Mouse (Mus musculus) lung, postnatal 36 days (tissue): ENCODE data around the gene Gpr107.
"Not testable (repeated sequence)": the region's sequence is repeated elsewhere in the genome, so short reads cannot be mapped to it uniquely, and the experiment has no call there.

Source experiments
- DNase-seq: peaks from one replicate; pipeline ENCODE4 v3.0.0; 2022; ENCODE audit warnings: mixed read lengths

Gene Gpr107

DNA sequence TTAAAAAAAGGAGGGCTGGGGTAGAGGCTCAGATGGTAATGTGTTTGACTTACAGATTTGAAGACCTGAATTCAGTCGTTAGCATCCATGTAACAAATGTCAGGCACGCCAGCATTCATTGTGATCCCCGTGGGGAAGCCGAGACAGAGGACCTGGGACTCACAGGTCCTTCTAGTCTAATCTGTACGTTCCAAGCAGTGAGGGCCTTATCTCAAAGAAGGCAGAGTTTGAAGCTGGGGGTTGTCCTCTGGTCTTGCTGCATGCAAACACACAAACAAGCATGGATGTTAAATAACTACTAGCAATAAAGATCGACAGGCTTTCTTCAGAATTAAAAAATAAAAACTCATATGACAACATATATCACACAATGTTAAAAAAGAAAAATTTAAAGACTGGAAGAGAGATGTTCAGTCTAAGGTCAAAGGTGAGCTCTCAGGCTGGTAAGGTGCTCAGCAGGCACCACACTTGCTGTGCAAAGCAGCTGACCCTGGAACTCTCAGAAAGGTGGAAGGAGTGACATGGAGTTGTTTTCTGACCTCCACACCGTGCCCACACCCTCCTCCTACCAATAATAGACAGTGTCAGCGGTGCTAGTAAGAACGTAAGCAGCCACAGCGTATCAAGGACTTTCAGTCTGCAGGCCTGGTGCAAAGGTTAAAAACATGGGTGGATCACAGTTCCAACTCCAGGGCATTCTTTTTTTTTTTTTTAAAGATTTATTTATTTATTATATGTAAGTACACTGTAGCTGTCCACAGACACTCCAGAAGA, 8.2 kb downstream of the Gpr107 start:
- no peak for DNase-seq

- no peak for DNase-seq
These were observed 9.5 kb downstream of the Gpr107 start for GRCm38 (mm10) chr2:31161620-31162019.

GRCm38 (mm10) chr2:31163361-31164118, 11.4 kb downstream of the Gpr107 start:
- DNase-seq, result no peak

- DNase-seq, result peak; percentile 48
These were observed 12.8 kb downstream of the Gpr107 start for GRCm38 (mm10) chr2:31164841-31165455.

- no peak for DNase-seq
These were observed 13.4 kb downstream of the Gpr107 start for GRCm38 (mm10) chr2:31165529-31165928.

DNA sequence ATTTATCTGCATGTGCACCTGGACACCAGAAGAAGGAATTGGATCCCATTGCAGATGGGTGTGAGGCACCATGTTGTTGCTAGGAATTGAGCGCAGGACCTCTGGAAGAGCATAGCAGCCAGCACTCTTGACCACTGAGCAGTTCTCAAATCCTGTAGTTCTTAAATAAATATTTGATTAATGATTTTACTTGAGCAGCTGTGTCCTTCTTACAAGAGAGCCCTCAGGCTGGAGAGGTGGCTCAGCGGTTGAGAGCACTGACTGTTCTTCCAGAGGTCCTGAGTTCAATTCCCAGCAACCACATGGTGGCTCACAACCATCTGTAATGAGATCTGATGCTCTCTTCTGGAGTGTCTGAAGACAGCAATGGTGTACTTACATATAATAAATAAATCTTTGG, 15.5 kb downstream of the Gpr107 start:
- DNase-seq, result peak; percentile 62

- no peak for DNase-seq
These were observed 16.9 kb downstream of the Gpr107 start for GRCm38 (mm10) chr2:31169001-31169400.

DNA sequence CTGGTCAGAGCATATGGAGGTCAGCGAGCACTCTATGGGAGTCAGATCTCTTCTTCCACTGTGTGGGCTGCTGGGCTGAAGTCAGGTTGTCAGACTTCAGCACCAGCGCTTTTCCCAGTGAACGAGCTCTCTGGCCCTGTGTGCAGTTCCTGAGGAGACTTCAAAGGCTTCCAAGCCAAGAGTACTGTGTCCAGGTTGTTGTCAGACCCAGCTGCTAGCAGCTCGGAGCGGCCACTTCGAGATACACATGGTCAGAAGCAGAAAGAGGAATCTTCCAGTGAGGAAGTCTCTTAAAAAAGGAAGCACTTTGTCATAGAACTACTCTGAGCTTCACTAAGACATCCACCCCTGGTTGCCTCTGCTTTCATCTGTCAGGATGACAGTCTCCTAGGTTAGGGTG, 18.0 kb downstream of the Gpr107 start:
- DNase-seq, result no peak

DNA sequence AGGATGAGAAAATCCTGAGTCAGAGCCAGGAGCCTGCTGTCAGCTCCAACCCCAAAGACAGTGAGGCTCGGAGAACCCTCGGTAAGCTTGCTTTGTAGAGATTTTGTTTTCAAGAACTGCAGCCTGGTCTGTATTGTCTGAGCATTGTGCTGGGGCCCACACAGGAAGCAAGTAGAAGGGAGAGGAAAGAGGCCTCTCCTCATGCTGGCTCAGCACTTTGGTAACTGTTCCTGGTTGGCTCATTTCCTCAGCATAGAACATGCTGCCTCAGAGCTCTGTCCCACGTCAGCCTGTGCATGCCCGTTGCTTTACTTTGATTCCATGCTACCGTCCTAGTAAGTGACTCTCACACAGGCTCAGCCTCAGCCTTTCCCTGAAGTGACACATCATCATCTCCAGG, 19.9 kb downstream of the Gpr107 start:
- DNase-seq, result no peak

- DNase-seq, result no peak
These were observed 20.4 kb downstream of the Gpr107 start for GRCm38 (mm10) chr2:31172536-31172935.

DNA sequence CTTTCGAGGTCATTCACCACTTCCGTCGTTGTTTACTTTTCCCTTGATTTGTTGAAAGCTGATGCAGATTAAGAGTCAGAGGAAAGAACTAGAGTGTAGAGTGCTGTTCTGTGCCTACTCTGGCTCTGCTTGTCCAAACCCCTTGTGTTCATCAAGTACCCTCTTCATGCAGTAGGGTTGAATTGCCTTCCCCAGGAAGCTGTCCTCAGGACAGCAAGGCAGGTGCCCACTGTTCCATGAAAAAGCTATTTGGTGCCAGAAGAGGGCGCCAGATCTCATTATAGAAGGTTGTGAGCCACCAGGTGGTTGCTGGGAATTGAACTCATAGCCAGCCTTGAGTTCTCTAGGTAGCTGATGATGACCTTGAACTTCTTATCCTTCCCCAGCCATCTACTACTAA, 21.2 kb downstream of the Gpr107 start:
- peak; percentile 71 for DNase-seq

DNA sequence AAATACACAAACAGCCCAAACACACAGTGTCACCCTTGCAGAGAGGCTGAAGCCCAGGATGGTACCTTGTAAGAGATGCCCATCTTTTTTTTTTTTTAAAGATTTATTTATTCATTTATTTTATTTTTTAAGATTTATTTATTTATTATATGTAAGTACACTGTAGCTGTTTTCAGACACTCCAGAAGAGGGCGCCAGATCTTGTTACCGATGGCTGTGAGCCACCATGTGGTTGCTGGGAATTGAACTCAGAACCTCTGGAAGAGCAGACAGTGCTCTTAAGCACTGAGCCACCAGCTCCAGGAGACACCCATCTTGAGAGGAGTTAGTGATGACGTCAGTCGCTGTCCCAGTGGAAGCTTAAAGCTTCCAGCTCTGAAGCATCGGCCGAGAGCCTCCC, 26.5 kb downstream of the Gpr107 start:
- not testable (repeated sequence) for DNase-seq

GRCm38 (mm10) chr2:31179471-31179870, 27.4 kb downstream of the Gpr107 start:
- no peak for DNase-seq

GRCm38 (mm10) chr2:31180081-31180551, 28.0 kb downstream of the Gpr107 start:
- DNase-seq, result no peak

DNA sequence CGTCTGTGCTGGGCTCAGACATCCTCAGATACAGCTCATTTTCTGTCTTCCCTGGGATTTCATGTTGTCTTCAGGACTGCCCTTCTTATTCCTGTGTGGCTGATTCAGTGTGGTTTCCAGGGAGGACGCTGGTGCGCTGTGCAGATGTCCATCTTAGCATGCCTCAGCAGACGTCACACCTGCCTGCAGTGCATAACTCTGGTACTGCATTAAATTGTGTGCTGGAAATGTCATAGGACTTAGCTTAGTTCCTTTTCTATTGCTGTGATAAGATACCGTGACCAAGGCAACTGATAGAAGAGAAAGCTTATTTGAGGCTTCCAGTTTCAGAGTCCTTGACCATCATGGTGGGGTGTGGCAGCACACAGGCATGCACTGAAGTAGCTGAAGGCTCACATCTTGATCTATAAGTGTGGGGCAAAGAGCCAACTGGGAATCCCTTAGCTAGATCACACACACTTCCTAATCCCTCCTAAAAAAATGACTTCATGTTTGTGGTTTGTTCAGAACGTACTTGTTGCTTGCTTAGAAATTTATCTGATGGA, 30.7 kb downstream of the Gpr107 start:
- no peak for DNase-seq

GRCm38 (mm10) chr2:31183830-31184229, 31.7 kb downstream of the Gpr107 start:
- no peak for DNase-seq

GRCm38 (mm10) chr2:31188691-31189090, 36.6 kb downstream of the Gpr107 start:
- no peak for DNase-seq

DNA sequence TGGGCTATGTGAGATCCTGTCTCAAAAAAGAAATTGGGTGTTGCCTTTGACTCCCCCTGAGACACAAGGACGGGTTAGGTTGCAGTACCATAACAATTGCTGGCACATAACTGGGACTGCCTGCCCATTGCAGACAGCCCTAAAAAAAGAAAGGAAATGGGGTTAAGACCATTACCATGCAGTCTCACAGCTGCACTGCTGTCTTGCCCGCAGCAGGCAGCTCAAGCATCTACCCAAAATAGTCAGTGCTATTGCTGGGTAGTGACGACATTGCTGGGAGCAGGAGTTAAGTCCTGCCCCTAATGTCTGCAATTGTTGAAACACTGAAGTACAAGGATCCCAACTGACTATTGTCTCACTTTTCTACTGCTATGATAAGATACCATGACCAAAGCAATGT, 37.5 kb downstream of the Gpr107 start:
- no peak for DNase-seq

DNA sequence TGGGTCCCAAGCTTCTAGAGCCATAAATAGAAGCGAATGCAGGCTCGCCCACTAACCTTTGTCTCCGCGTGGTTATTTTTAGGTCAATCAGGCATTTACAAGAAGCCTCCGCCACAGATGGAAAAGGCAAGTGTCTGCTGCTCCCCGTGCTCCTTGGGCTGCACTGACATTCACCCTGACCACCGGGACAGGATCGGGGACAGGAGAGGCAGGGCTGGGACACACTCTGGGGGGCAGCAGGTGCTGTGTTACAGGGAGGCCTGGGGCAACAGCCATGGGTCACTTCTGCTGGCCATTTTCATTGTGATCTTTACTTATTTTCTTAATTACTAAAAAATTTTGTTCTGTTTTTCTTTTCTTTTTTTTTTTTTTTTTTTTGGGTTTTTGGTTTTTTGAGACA, 39.6 kb downstream of the Gpr107 start:
- DNase-seq, result no peak

DNA sequence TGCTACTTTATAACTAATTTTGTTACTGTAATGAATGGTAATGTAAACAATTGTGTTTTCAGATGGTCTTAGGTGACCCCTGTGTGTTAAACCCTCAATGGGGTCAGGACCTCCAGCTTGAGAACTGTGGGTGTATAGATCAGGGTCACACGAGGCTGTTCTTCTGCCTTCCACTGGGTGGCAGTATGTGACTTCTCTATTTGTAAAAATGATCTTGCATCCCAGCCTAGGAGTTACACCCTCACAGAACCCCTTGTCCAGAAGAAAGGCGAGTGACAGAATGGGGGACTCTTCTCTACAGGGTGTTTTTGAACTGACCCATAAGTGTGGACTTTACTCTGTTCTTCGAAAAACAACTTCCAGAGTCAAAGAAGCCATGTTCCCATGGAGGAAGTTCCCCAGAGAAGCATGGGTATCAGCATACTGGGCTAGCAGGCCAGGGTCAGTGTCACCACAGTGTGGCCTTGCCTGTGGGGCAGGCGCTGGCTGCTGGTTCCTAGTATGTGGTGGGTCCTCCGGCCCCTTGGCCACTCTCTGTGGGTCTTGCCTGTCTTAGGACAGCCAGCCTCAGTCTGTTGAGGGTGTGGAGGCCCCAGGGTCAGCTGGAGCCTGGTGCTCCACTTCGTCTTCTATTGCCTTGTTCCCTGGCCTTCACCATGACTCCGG, 42.4 kb downstream of the Gpr107 start:
- DNase-seq, result peak; percentile 56

GRCm38 (mm10) chr2:31198621-31199020, 46.5 kb downstream of the Gpr107 start:
- no peak for DNase-seq

DNA sequence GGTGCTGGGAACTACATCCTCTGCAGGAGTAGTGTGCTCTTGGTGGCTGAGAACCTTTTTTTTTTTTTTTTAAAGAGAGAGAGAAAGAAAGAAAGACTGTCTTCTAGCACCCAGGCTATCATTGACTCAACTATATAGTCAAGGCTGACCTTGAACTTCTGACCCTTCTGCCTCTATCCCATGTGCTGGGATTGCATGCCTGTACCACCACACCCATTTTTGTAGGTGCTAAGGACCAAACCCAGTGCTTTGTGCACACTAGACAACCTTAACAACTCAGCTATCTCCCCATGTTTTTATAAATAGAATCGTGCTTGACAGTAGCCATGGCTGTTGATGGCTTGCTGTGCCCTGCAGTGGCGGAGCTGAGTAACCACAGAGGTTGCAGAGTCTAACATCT, 47.9 kb downstream of the Gpr107 start:
- DNase-seq, result no peak

- no peak for DNase-seq
These were observed 49.7 kb downstream of the Gpr107 start for GRCm38 (mm10) chr2:31201851-31202250.
